Mouse (Mus musculus): ENCODE results near the gene Mtus2. TPM values are rescaled to one million over a fixed set of nuclear protein-coding genes. Genes with fewer than 3 reads are reported as not detected.

Gene Mtus2
- polyA plus RNA-seq, 1 experiment from 2014 or later, result 18.1 TPM

- H3K36me3 ChIP-seq (ENCODE audit: control insufficient read depth, insufficient read depth, low read length), result no peaks in the 10 kb centered on the region
- no peak overlapping the region for H3K9ac ChIP-seq (replicated peaks; ENCODE audit: low read depth, low read length)
- no peak overlapping the region for H3K27ac ChIP-seq (ENCODE audit: low read length)
- H3K27me3 ChIP-seq (ENCODE audit: control insufficient read depth, insufficient read depth, low read length), result no peaks in the 10 kb centered on the region
- 0 out of 2 replicates have a peak, but pooled peaks have one; percentile 61 for ATAC-seq (ENCODE audit: insufficient number of reproducible peaks, insufficient read depth, low FRiP score, low read depth)
- peak overlapping the region; percentile 15; the same call in 1 of the 2 replicates for H3K4me2 ChIP-seq (replicated peaks; ENCODE audit: low read depth, low read length)
- H3K4me3 ChIP-seq (ENCODE audit: low read depth, low read length), result no peak overlapping the region
- WGBS, result 50% methylated on average over 13 of the region's 13 CpGs
- H3K9me3 ChIP-seq (ENCODE audit: control insufficient read depth, low read depth, low read length), result no peaks in the 10 kb centered on the region
- H3K4me1 ChIP-seq (ENCODE audit: control insufficient read depth, insufficient read depth, low read length), result no peaks in the 10 kb centered on the region
Measured at GRCm38 (mm10) chr5:147963820-147964580, 6.9 kb downstream of the Mtus2 start.

GRCm38 (mm10) chr5:147964776-147965175 is 7.7 kb downstream of the Mtus2 start:
- no peak overlapping the region for H3K27ac ChIP-seq (ENCODE audit: low read length)
- no peaks in the 10 kb centered on the region for H3K36me3 ChIP-seq (ENCODE audit: control insufficient read depth, insufficient read depth, low read length)
- H3K27me3 ChIP-seq (ENCODE audit: control insufficient read depth, insufficient read depth, low read length), result no peaks in the 10 kb centered on the region
- WGBS, result 44% methylated on average over 2 of the region's 2 CpGs
- H3K4me3 ChIP-seq (ENCODE audit: low read depth, low read length), result no peak overlapping the region
- ATAC-seq (ENCODE audit: insufficient number of reproducible peaks, insufficient read depth, low FRiP score, low read depth), result no peak
- H3K4me1 ChIP-seq (ENCODE audit: control insufficient read depth, insufficient read depth, low read length), result no peaks in the 10 kb centered on the region
- H3K4me2 ChIP-seq (replicated peaks; ENCODE audit: low read depth, low read length), result no peak overlapping the region
- H3K9me3 ChIP-seq (ENCODE audit: control insufficient read depth, low read depth, low read length), result no peaks in the 10 kb centered on the region
- no peak overlapping the region for H3K9ac ChIP-seq (replicated peaks; ENCODE audit: low read depth, low read length)

GRCm38 (mm10) chr5:147966646-147967045 is 9.5 kb downstream of the Mtus2 start:
- no peak overlapping the region for H3K4me3 ChIP-seq (ENCODE audit: low read depth, low read length)
- no peaks in the 10 kb centered on the region for H3K36me3 ChIP-seq (ENCODE audit: control insufficient read depth, insufficient read depth, low read length)
- no peak overlapping the region for H3K27ac ChIP-seq (ENCODE audit: low read length)

GRCm38 (mm10) chr5:147969566-147969965 is 12.4 kb downstream of the Mtus2 start:
- Histone ChIP-seq H3K27me3 (ENCODE audit: control insufficient read depth, insufficient read depth, low read length) (no peaks in the 10 kb centered on the region), H3K4me3 (ENCODE audit: low read depth, low read length) (no peak overlapping the region), H3K4me1 (ENCODE audit: control insufficient read depth, insufficient read depth, low read length) (no peaks in the 10 kb centered on the region), H3K27ac (ENCODE audit: low read length) (no peak overlapping the region), H3K36me3 (ENCODE audit: control insufficient read depth, insufficient read depth, low read length) (no peaks in the 10 kb centered on the region), H3K4me2 (replicated peaks; ENCODE audit: low read depth, low read length) (no peak overlapping the region), H3K9me3 (ENCODE audit: control insufficient read depth, low read depth, low read length) (no peaks in the 10 kb centered on the region; the same call in 1 of the 2 replicates), H3K9ac (replicated peaks; ENCODE audit: low read depth, low read length) (no peak overlapping the region)
- WGBS, result 84% methylated on average over 5 of the region's 5 CpGs
- ATAC-seq (ENCODE audit: insufficient number of reproducible peaks, insufficient read depth, low FRiP score, low read depth), result no peak

More at GRCm38 (mm10) chr5:147966646-147967045, 9.5 kb downstream of the Mtus2 start:
- H3K4me2 ChIP-seq (replicated peaks; ENCODE audit: low read depth, low read length), result no peak overlapping the region
- no peaks in the 10 kb centered on the region; the same call in 1 of the 2 replicates for H3K9me3 ChIP-seq (ENCODE audit: control insufficient read depth, low read depth, low read length)
- H3K27me3 ChIP-seq (ENCODE audit: control insufficient read depth, insufficient read depth, low read length), result no peaks in the 10 kb centered on the region
- ATAC-seq (ENCODE audit: insufficient number of reproducible peaks, insufficient read depth, low FRiP score, low read depth), result no peak
- H3K4me1 ChIP-seq (ENCODE audit: control insufficient read depth, insufficient read depth, low read length), result no peaks in the 10 kb centered on the region
- 82% methylated on average over 7 of the region's 7 CpGs for WGBS
- H3K9ac ChIP-seq (replicated peaks; ENCODE audit: low read depth, low read length), result no peak overlapping the region

DNA sequence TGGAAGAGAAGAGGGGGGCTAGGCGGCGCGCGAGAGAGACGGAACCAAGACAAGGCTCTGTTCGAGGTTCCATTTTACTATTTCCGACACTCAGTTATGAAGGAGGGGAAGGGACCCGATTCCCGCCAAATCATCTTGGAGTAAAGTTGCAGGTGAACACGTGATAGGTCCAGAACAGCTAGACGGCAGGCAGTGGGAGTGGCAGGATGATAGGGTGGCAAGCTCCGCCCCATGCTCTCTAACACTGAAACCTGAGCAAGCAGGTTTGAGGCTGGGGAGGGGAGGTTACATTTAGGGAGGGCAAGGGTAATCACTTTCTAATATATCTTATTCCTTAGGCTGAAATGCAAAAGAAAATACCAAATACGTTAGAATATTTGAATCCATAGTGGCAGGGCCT is 18.9 kb downstream of the Mtus2 start:
- WGBS, result 60% methylated on average over 13 of the region's 13 CpGs
- Histone ChIP-seq H3K9ac (replicated peaks; ENCODE audit: low read depth, low read length) (no peak overlapping the region), H3K9me3 (ENCODE audit: control insufficient read depth, low read depth, low read length) (no peaks in the 10 kb centered on the region; the same call in 1 of the 2 replicates), H3K4me2 (replicated peaks; ENCODE audit: low read depth, low read length) (no peak overlapping the region), H3K4me1 (ENCODE audit: control insufficient read depth, insufficient read depth, low read length) (no peaks in the 10 kb centered on the region), H3K27ac (ENCODE audit: low read length) (no peak overlapping the region), H3K36me3 (ENCODE audit: control insufficient read depth, insufficient read depth, low read length) (no peaks in the 10 kb centered on the region), H3K4me3 (ENCODE audit: low read depth, low read length) (no peak overlapping the region), H3K27me3 (ENCODE audit: control insufficient read depth, insufficient read depth, low read length) (no peaks in the 10 kb centered on the region)
- ATAC-seq (ENCODE audit: insufficient number of reproducible peaks, insufficient read depth, low FRiP score, low read depth), result no peak

- Histone ChIP-seq H3K4me2 (replicated peaks; ENCODE audit: low read depth, low read length) (no peak overlapping the region), H3K9me3 (ENCODE audit: control insufficient read depth, low read depth, low read length) (no peaks in the 10 kb centered on the region), H3K27me3 (ENCODE audit: control insufficient read depth, insufficient read depth, low read length) (no peaks in the 10 kb centered on the region), H3K36me3 (ENCODE audit: control insufficient read depth, insufficient read depth, low read length) (no peaks in the 10 kb centered on the region), H3K27ac (ENCODE audit: low read length) (no peak overlapping the region), H3K4me1 (ENCODE audit: control insufficient read depth, insufficient read depth, low read length) (no peaks in the 10 kb centered on the region), H3K4me3 (ENCODE audit: low read depth, low read length) (no peak overlapping the region), H3K9ac (replicated peaks; ENCODE audit: low read depth, low read length) (no peak overlapping the region)
- no peak for ATAC-seq (ENCODE audit: insufficient number of reproducible peaks, insufficient read depth, low FRiP score, low read depth)
- WGBS, result 83% methylated on average over 13 of the region's 13 CpGs
Measured at GRCm38 (mm10) chr5:147980606-147981005, 23.5 kb downstream of the Mtus2 start.

DNA sequence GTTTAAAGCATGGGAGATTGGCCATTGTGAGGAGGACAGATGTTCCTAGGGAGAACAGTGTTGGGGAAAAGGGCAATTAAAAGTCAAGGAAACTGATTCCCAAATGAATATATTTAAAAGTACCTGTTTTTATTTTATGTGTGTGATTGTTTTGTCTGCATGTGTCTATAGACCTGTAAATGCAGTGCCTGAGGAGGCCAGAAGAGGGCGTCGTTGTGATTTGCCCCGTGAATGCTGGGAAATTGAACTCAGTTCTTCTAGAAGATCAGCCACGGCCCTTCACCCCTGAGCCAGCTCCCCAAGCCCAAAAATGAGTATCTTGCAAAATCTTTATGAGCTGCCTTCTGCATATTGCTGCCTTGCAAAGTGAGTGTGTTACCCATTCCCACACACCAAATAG is 33.2 kb downstream of the Mtus2 start:
- Histone ChIP-seq H3K36me3 (ENCODE audit: control insufficient read depth, insufficient read depth, low read length) (no peaks in the 10 kb centered on the region), H3K4me3 (ENCODE audit: low read depth, low read length) (no peak overlapping the region), H3K4me1 (ENCODE audit: control insufficient read depth, insufficient read depth, low read length) (no peaks in the 10 kb centered on the region), H3K27ac (ENCODE audit: low read length) (no peak overlapping the region), H3K27me3 (ENCODE audit: control insufficient read depth, insufficient read depth, low read length) (no peaks in the 10 kb centered on the region), H3K4me2 (replicated peaks; ENCODE audit: low read depth, low read length) (no peak overlapping the region), H3K9ac (replicated peaks; ENCODE audit: low read depth, low read length) (no peak overlapping the region), H3K9me3 (ENCODE audit: control insufficient read depth, low read depth, low read length) (no peaks in the 10 kb centered on the region)
- ATAC-seq (ENCODE audit: insufficient number of reproducible peaks, insufficient read depth, low FRiP score, low read depth), result no peak
- WGBS, result 71% methylated on average over 4 of the region's 4 CpGs

DNA sequence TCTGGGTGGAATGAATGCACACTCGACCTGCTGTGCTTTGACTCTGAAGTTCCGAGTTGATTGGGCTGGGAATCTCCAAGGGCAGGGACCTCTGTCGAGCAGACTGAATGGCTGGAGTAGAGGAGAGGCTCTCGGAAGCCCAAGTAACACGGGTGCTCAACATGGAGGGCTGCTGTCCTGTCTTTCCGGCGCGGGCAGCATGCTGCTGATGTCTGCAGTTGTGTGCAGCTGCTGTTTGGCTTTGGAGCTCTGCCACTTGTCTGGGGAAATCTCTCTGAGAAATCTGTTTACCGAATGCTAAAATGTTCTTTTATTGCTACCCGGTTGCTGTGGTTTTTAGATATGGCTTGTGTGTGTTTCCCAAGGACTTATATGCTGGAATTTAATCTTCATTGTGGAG is 33.7 kb downstream of the Mtus2 start:
- no peak overlapping the region for H3K4me3 ChIP-seq (ENCODE audit: low read depth, low read length)
- ATAC-seq (ENCODE audit: insufficient number of reproducible peaks, insufficient read depth, low FRiP score, low read depth), result no peak
- H3K27ac ChIP-seq (ENCODE audit: low read length), result no peak overlapping the region
- no peaks in the 10 kb centered on the region for H3K4me1 ChIP-seq (ENCODE audit: control insufficient read depth, insufficient read depth, low read length)
- no peak overlapping the region for H3K4me2 ChIP-seq (replicated peaks; ENCODE audit: low read depth, low read length)
- no peaks in the 10 kb centered on the region for H3K9me3 ChIP-seq (ENCODE audit: control insufficient read depth, low read depth, low read length)
- H3K36me3 ChIP-seq (ENCODE audit: control insufficient read depth, insufficient read depth, low read length), result no peaks in the 10 kb centered on the region
- H3K27me3 ChIP-seq (ENCODE audit: control insufficient read depth, insufficient read depth, low read length), result no peaks in the 10 kb centered on the region
- H3K9ac ChIP-seq (replicated peaks; ENCODE audit: low read depth, low read length), result no peak overlapping the region
- WGBS, result 82% methylated on average over 10 of the region's 10 CpGs

All from stomach, embryonic 14.5 days (tissue).